Mouse (Mus musculus) stomach, postnatal 0 days (tissue): ENCODE measurements around the gene Uhrf1bp1.

Experiments
- CTCF ChIP-seq: IDR thresholded peaks from 2 replicates; pipeline ENCODE4 v1.5.1; 2016; ENCODE audit warnings: antibody characterized with exemption, low read depth, mild to moderate bottlenecking, moderate library complexity
- EP300 ChIP-seq: optimal IDR thresholded peaks from 2 replicates; pipeline ENCODE3; 2016; ENCODE audit warnings: antibody characterized with exemption

- TF ChIP-seq CTCF (peak; percentile 58), EP300 (no peak)
Measured at GRCm38 (mm10) chr17:27830411-27830810, 25.8 kb upstream of the Uhrf1bp1 start.
